Mouse (Mus musculus): ENCODE measurements around the gene Egln2.

The Egln2 gene

DNA sequence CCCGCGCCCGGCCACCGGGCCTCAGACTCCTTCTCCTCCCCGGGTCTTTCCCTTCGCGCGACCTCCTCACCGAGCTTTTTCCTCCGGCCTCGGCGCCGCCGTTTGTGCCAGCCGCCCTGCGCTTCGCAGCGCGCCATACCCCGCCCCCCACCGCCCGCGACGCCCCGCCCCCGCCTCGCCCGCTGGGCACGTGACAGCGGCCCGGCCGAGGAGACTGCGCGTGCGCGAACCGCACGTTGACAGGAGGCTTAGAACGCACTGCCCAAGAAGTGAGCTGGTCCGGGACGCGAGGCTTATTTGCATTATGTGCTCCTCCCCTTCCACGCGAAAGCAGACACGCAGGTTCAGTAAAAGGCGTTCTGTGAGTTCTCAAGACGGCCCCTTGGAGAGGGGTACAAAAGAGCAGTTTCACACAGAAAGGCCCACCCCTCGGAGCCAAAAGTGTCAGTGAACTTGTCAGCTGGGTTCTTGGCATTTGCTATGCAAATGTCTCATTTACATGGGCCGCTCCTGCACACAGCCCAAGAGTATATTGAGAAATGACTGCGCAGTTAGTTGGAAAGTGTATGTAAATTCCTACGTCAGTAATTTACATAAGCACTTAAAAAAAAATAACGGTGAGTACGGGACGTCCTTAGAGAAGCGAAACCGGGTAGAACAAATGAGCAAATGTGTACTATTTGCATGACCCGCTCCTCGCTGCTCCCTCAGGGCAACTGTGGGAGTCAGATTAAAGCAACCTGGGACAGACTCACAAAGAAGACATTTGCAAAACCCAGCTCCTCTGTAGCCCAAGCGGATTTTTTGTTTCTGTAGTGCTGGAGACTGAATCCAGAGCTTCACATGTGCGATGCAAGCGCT is at the start of gene Egln2:
Gene Egln2, minus strand, starts transcription at position 189 of the 861 bp plus-strand sequence.
- peak; percentile 96 to 97 for DNase-seq (ENCODE audit: low spot score in 2 of 2)

DNA sequence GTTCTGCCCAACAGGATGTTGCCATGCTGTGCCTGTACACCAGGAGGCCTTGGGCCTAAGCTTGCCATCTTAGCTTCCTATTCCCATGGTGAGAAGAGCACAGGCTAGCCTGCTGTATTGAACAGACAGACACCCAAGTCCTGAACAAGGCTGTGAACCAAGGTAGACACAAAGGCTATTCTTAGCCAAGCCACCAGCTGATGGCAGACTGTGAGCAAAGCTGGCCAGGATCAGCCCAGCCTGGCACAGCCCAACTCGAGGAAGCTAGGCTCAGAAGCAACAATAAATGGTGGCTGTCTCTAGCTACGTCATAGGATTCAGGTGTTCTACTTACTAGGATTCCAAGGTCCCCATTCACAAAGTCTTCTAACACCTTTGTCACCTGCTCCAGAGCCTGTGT is 46.0 kb upstream of the Egln2 start:
- DNase-seq (ENCODE audit: low spot score in 2 of 2): no peak

DNA sequence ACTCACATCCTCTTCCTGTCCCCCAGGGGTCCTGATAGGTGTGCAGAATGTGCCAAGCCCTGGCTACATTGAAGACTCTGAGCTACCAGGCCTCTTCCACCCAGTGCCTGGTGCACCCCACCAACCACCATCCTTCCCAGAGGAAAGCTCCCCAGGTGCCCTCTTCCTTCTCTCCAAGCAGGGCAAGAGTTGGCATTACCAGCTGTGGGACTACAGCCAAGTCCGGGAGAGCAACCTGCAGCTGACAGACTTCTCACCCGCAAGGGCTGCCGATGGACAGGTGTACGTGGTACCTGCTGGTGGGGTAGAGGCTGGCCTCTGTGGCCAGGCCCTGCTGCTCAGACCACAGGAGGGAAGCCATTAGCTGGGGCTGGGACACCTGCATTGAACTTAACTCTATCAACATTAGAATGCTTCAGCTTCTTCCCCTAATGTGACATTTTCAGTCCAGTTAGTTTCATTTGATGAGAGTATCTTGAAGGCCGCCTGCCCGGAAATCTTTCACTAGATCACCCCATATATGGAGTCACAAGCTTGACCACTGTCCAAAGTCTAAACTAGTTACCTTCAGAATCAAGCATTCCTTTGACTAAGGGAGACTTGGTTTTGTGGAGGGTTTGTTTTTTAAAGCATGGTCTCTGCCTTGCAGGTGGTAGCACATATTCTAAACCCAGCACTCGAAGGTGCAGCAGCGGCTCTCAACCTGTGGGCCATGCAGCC is 37.3 kb upstream of the Egln2 start:
- DNase-seq (ENCODE audit: low spot score in 2 of 2): no peak

DNA sequence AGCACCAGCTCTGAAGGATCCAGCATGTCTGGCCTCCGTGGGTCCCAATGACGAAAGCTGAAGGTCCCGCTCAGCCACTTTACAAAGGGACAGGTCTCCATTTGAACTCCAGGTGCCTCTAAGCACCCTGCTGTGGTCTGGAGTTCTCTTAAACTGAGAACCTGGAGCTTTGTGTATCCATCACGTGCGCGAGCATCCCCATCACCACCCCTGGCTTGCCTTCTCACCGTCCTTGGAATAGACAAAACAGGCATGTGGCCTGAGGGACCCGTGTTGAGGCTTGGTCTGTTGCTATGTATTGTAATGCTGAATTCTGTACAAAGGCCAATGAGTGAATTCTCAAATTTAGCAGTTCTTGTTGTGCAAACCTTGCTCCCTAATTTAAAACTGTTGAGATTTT is 32.2 kb upstream of the Egln2 start:
- no peak for DNase-seq (ENCODE audit: low spot score in 2 of 2)

DNA sequence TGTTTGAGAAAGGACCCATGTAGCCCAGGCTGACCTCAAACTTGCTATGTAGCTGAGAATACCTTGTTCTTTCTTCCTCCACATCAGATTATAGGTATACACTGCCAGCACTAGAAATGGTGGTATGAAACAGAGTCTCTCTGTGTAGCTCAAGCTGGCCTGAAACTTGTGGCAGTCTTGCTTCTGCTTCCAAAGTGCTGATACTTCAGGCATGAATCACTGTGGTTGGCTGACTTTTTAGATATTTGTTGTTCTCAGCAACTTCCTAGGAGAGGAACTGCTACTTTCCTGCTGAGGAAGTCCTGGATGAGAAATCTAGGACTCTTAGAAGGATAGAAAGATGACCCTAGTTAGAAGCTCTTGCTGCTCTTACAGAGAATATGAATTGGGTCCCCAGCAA is 31.8 kb upstream of the Egln2 start:
- DNase-seq (ENCODE audit: low spot score in 2 of 2): no peak

DNA sequence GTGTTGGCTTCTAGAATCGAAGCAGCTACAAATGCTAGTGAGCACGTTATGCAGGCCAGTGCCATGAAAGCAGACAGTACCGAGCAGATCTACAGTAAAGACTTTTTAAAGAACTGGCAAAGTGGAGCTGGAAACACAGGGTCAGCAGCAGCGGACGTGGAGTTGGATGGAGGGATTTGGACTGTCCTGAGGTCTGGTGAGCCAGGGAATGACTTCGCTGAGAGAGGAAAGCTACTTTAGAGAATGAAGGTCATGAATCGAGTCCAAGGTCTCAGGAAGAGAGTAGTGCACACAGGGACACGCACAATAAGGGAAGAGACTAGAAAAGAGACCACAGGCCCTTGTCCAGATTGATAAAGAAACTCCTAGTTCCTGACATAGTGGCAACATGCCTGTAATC is 31.0 kb upstream of the Egln2 start:
- no peak for DNase-seq (ENCODE audit: low spot score in 2 of 2)

DNA sequence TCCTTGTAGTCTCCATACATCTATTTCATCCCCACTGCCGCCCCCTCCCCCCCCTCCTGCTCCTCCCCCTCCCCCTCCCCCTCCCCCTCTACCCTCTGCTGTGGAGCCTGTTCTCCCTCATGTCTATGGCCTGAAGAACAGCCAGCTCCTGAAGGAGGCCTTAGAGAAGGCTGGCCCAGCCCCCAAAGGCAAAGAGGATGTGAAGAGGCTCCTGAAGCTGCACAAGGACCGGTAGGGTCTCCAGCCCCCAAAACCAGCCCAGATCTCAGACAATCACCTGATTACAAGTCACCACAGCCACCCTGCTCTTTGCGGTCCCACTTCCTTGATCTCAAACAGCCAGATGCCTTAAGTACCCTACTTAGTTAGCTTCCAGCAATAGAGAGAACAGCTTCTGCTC is 30.5 kb upstream of the Egln2 start:
- no peak for DNase-seq (ENCODE audit: low spot score in 2 of 2)

DNA sequence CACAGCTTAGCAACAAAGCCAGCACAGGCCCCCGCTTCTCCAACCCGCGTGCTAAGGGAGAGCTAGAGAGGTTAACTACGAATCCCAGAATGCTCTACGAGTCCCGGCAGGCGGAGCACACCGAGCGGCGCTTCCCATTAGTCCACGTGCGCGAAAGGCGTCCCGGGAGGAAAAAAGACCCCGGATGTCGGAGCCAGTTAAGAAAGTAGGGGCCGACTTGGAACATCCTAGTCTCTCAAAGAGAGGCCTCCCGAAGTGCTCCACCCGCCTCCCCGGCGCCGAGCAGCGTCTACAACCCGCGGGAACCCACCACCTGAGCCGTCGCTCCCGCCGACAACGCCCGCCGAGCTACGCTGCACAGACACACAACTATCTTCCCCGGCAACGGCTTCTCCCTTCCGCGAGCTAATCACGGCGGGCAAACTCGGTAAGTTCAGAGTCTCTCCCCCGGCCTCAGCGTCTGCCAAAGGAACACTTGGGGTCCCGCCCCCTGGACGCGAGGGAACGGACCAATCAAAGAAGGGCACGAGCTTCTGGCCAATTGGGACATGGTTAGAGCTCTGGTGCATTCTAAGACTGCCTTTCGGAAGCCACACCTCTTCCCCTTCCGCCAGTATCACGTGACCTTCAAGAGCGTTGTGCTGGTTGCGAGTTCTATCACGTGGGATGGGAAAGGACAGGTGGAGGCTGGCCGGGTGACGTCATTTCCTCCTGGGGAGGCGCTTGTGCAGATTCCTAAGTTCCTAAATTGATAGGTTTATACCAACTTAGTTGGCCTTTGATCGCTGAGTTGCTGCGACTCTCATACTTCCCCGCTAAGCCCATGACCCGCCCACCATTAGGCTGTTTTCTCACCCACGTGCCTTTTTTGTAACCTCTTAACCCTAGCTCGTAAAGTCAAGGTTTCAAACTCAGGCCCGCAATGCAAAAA is 29.3 kb upstream of the Egln2 start, which contains the start of the genes BC024978 and Snrpa:
Gene BC024978, plus strand, starts transcription at position 101 of the 931 bp plus-strand sequence.
Gene Snrpa, minus strand, starts transcription at position 591 of the 931 bp plus-strand sequence.
- DNase-seq (ENCODE audit: low spot score in 2 of 2): peak; percentile 98 to 100

DNA sequence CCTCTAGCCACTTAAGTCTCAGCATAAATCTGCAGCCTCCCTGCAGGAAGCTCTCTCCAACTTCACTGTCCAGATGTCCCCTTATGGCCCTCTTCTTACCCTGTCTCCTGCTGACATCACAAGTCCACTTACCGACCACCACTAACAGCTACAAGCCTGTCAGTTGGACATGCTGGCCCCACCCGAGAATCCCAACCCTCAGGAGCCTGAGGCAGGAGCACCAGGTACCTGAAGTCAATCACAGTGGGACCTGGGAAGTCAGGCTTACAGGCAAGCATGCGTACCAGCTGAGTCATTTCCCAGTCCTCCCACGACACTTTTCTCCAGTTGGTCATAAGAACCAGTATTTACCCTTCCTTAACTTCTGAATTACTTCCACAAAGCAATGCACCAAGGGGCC is 27.1 kb upstream of the Egln2 start:
- no peak for DNase-seq (ENCODE audit: low spot score in 2 of 2)

DNA sequence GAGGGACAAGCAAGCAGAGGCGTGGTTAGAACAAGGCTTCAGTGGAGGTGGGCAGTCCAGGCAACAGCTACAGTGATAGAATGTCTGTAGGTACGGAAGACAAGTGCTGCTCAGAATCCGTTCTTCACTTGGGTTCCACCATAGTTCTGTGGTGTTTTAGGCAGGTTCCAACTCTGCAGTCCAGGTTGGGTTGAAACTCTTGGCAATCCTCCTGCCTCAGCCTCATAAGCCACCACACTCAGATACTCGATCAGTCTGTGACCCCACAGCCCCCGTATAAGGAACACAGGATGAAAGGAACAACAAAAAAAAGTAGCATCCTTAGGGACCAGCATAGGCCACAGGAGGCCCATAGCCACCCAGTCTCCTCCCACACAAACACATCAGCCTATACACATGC is 25.8 kb upstream of the Egln2 start:
- no peak for DNase-seq (ENCODE audit: low spot score in 2 of 2)

DNA sequence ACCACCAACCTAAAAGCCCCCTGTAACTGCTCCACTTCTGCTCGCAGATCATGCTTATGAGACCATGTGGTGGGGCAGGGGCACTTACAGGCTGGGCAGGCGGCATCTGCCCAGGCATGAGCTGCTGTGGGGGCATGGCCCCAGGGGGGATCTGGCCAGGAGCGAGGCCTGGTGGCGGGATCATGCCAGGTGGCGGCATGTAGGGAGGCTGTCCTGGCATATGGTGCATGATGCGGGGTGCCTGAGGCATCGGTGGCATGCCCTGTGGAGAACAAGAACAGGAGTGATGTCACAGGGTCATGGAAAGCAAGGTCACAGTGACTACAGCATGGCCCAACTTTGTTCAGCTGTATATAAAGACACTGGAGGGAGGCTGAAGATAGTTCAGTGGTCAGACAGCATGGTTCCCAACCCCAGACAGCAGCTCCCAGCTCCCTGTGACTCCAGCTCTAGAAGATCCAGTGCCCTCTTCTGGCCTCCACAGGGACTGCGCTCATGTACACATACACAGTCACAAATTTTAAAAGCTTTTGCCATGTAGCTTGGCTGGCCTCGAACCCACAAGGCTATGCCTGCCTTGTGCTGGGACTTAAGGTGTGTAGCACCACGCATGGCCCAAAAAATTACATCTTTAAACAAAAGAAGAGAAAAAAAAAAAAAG is 22.8 kb upstream of the Egln2 start:
- DNase-seq (ENCODE audit: low spot score in 2 of 2): no peak

DNA sequence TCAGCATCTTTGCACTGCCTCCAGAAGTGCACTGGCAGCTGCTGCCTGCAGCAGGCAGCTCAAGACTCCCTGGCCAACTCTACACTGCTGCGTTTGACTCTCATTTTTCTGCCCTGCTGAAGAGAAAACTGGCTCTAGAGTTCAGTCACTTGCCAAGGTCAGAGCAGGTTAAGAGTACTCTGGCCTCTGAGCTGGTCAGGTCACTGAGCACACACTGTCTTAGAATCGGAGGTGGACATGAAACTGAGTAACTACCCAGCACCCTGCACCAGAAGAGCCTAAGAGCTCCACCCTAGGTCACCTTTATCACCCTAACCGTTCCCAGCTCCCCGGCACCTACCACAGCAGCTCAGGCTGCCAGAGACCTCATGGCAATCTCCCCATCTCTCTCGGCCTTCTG is 19.4 kb upstream of the Egln2 start:
- DNase-seq (ENCODE audit: low spot score in 2 of 2): no peak

DNA sequence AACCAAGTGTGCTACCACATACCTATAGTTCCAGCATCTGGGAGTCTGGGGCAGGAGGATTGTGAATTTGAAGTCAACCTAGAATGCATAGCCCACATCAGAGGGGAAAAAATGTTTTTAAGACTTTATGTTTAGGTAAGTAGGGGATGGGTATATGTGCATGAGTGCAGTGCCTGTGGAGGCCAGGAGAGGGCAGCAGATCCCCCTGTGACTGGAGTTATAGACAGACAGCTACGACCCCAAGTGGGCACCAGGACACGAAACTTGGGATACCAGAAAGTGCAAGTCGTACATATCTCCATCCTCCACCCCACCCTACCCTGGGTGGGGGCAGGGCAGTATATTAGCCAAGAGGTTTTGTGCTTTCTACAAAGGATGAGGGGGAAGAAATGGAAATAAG is 18.4 kb upstream of the Egln2 start:
- DNase-seq (ENCODE audit: low spot score in 2 of 2): no peak

DNA sequence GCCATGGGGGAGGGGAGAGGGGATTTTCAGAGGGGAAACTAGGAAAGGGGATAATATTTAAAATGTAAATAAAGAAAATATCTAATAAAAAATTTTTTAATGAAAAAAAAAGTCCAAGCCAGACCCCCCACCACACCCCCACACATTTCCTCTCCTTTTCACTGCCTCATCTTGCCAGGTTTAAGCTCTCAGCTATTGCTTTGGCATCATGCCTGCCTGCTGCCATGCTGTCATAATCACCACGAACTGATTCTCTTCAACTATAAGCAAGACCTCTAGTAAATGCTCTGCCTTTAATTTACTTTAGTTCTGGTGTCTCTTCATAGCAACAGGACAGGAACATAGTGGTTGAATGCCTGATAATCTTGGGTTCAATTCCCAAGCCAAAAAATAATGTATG is 15.9 kb upstream of the Egln2 start:
- DNase-seq (ENCODE audit: low spot score in 2 of 2): peak in 1 of 2 experiments; percentile 29

DNA sequence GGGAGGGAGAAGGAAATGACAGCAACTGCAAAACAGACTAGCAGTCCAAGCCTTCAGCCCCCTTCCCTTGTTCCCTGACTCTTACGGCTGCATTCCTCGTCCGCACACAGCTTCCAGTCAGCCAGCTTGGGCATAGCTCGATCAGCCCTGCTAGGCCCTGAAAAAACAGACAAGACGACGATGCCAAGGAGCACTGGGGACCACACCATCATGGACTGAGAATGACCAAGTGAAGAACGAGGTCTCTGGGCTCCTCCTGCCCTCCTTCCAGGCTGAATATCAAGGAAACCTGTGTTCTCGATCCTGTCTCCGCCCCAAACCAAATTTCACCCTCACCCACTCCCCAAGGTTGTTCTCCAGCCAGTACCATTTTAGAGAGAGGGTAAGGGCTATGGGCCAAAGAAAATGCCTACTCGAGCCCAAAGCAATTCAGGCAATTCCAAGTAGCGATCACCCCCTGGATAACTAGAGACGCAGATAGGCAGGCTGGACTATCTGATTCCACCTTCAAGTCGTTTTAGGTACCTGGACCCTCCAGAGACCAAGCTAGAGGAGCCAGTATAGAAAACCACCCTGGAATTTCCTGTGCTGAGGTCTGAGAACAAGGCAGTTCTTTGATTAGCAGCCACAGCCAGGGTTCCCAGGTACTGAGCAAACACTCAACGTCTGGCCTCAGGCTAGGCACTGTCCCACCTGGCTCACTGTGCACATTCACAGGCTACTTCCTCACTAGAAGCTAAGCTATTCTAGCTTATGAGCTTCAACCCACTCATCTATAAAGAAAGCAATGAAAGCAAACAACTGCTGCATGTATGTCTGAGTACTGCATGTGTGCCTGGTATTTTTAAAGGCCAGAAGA is 14.5 kb upstream of the Egln2 start, which contains the start of the genes Gm21983 and Mia:
Gene Gm21983, minus strand, starts transcription at position 250 of the 859 bp plus-strand sequence.
Gene Mia, minus strand, starts transcription at position 321 of the 859 bp plus-strand sequence.
- DNase-seq (ENCODE audit: low spot score in 2 of 2): no peak

DNA sequence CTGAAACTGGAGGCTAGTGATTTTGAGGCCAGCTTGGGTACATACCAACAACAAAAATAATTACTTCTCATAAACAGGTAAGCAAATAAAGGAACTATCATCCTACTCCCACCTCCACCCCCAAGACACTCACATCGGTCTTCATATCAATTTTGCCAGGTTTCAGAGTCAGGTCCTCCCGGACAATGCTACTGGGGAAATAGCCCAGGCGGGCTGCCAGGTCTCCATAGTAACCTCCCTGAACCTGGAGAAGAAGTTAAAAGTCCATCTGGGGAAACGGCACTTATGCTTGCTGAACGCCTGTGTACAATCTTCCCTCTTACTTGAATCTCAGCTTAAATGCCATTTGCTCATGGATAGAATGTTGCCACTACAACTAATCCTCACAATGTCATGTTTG is 13.4 kb upstream of the Egln2 start:
- DNase-seq (ENCODE audit: low spot score in 2 of 2): peak in 1 of 2 experiments; percentile 43

DNA sequence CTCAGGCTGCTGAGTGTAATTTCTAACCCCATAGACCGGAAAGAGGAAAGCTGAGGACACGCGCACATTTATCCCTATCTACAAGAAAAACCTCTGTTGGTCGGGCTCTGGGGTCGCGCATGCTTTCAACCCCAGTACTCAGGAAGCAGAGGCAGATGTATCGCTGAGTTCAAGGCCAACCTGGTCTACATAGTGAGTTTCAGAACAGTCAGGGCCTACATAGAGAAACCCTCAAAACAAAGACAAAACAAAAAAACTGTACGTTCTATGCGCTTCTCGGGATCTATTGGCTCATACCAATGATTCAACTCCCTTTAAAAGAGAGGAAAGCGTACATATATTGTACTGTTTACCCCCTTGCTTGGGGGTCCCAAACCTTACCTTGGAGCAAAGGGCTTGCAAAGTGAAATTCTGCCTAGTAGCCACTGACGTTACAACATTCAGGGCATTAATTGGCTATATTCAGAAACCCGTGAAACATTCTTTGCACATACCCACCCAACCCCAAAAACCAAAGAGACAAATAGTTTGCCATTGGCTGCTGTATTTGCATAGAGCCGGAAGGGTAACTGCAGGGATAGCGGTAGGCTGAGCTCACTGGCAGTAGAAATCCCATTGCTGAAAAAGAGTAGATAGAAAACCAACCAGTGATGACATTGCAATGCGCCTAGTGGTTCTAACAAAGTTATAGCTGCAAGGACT is 12.8 kb upstream of the Egln2 start:
- DNase-seq (ENCODE audit: low spot score in 2 of 2): peak in 1 of 2 experiments; percentile 60

DNA sequence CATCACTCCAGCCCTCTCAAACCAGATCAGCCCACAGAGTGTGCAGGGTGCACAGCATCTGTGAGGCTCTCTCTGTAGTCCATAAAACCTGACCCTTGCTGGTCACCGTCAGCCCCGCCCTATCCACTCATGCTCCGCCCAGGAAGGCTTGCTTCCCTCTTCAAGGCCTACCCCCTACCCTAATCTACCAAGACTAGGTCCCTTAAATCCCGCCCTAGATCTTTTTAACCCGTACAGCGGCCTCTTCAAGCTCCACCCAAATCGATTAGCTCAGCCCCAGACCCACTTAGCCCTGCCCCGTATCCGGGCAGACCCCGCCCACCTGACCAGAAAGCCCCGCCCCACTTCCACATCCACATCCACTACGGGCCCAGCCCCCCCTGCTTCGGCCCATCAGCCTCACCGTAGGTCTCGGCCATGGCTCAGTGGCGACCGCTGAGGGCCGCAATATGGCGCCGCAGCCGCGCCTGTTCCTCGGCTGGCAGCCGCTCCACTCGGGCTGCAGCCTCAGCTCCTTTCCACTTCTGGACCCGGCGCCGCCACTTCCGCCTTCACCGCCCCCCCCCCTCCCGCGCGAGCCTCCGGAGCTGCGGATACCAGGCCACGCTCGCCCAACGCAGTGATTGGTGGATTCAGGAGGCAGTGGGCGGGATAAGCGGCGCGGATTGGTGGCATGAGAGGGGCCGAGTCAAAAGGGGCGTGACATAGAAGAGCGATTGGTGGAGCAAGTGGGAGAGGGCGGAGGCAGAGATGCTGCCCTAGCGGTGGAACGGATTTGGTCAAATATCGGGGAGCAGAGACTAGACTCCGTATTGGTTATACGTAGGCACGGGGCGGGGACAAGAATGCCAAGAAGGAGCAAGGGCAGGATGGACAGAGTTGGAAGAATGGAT is 12.0 kb upstream of the Egln2 start, which contains the start of gene Rab4b:
Gene Rab4b, minus strand, starts transcription at position 573 of the 893 bp plus-strand sequence.
- DNase-seq (ENCODE audit: low spot score in 2 of 2): peak; percentile 100
